Mouse (Mus musculus) testis, adult 2 months (tissue): Measurements from ENCODE around the gene Slc22a2.

Experiments
- CTCF ChIP-seq: fragments of 200-500 bp; IDR thresholded peaks from 2 replicates; pipeline ENCODE4 v1.5.1; 2012; ENCODE audit warnings: low read depth, mild to moderate bottlenecking, inconsistent platforms, low read length, moderate library complexity; ENCODE audit not compliant: control insufficient read depth, insufficient read depth, insufficient replicate concordance
- POLR2A ChIP-seq: fragments of 200-500 bp; IDR thresholded peaks from 2 replicates; pipeline ENCODE4 v1.6.1; 2012; ENCODE audit warnings: low read depth, mild to moderate bottlenecking, inconsistent platforms, low read length, moderate library complexity; ENCODE audit not compliant: control insufficient read depth

DNA sequence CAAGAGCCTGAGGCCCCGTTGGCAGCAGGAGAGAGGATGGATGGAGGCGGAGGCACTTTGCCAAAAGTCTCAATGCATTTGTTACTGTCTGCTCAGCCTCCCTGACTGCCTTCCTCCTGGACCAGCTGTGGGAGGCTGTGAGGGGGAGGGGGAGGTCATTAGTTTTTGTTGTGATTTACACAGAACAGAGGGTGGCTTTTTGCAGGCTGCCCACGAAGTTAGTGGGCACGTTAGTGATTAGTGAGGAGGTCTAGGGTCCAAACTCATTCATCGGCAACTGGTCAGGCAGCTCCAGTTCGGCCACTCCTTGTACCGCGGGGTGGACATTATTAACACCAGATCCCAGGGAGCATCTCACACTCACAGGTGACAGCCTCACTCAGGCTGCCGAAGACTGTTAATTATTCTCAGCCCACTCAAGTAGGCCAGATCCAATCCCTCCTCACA, 4.9 kb downstream of the Slc22a2 start:
- TF ChIP-seq POLR2A (no peak), CTCF (no peak)
